Mouse (Mus musculus) heart, embryonic 11.5 days (tissue): ENCODE measurements around the gene Rcan1. TPM values are rescaled to one million over a fixed set of nuclear protein-coding genes. Genes with fewer than 3 reads are reported as not detected.
"Not testable (repeated sequence)": the region's sequence is repeated elsewhere in the genome, so short reads cannot be mapped to it uniquely, and the experiment has no call there.

Experiments
- ATAC-seq: fragments of 200-750 bp; cut with Nextera tagmentation; replicated peaks from 2 replicates; pipeline ENCODE4 v1.8.0; 2017; ENCODE audit warnings: moderate library complexity; ENCODE audit not compliant: insufficient number of reproducible peaks, low FRiP score, low TSS enrichment
- H3K27ac ChIP-seq: fragments of 300-500 bp; sonication (generic); 2 replicates; pipeline ENCODE4 v1.5.1; 2014; ENCODE audit warnings: mild to moderate bottlenecking, low read depth, low read length
- H3K27me3 ChIP-seq: fragments of 300-500 bp; sonication (generic); 2 replicates; pipeline ENCODE4 v1.6.1; 2014; ENCODE audit warnings: mild to moderate bottlenecking, low read length, mixed read lengths; ENCODE audit not compliant: control insufficient read depth, insufficient read depth
- H3K36me3 ChIP-seq: fragments of 300-500 bp; sonication (generic); 2 replicates; pipeline ENCODE4 v1.6.1; 2014; ENCODE audit warnings: mild to moderate bottlenecking, low read length, moderate library complexity, mixed read lengths; ENCODE audit not compliant: control insufficient read depth, insufficient read depth
- H3K4me1 ChIP-seq: fragments of 300-500 bp; sonication (generic); 2 replicates; pipeline ENCODE4 v1.6.1; 2014; ENCODE audit warnings: low read length; ENCODE audit not compliant: control insufficient read depth, insufficient read depth
- H3K4me2 ChIP-seq: fragments of 300-500 bp; sonication (generic); 2 replicates; pipeline ENCODE4 v1.6.1; 2014; ENCODE audit warnings: mild to moderate bottlenecking, moderate library complexity
- H3K4me3 ChIP-seq: fragments of 300-500 bp; sonication (generic); 2 replicates; pipeline ENCODE4 v1.5.1; 2014; ENCODE audit warnings: low read depth, low read length
- H3K9ac ChIP-seq: fragments of 300-500 bp; sonication (generic); 2 replicates; pipeline ENCODE4 v1.6.1; 2014; ENCODE audit warnings: mild to moderate bottlenecking, low read depth, low read length, moderate library complexity
- H3K9me3 ChIP-seq: fragments of 300-500 bp; sonication (generic); replicated peaks from 2 replicates; pipeline ENCODE4 v1.6.1; 2016; ENCODE audit warnings: low read length; ENCODE audit not compliant: control insufficient read depth
- WGBS: fragments of 180-500 bp; shearing (Covaris S2); extraction: QIAGEN DNeasy Blood & Tissue Kit; methylation state at CpG from one replicate; pipeline ENCODE4 v1.1.7; 2014; ENCODE audit not compliant: insufficient replicate concordance; 5-methylcytosine and 5-hydroxymethylcytosine counted together
- polyA plus RNA-seq: library from polyadenylated mRNA; unstranded; fragments of >200 nt; fragmentation: Nextera tagmentation; extraction: Ambion mirVana; gene quantifications from 2 replicates; pipeline ENCODE4 v1.2.1, GENCODE M21; 2014

The Rcan1 gene
- 103 and 150 TPM in 2 replicates for polyA plus RNA-seq

DNA sequence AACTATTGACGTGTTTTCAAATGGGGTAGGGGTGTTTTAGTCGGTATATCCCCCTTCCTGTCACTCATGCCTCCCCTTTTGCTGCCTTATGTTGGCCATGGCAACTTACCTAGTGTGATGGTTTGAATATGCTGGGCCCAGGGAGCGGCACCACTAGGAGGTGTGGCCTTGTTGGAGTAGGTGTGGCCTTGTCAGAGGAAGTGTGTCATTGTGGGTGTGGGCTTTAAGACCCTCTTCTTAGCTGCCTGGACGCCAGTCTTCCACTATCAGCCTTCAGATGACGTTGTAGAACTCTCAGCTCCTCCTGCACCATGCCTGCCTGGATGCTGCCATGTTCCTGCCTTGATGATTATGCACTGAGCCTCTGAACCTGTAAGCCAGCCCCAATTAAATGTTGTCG, at the start of gene Rcan1:
Gene Rcan1 (minus strand): TSS at position 162 of the 400 bp plus-strand sequence.
- 62% methylated on average over 6 of the region's 6 CpGs for WGBS

DNA sequence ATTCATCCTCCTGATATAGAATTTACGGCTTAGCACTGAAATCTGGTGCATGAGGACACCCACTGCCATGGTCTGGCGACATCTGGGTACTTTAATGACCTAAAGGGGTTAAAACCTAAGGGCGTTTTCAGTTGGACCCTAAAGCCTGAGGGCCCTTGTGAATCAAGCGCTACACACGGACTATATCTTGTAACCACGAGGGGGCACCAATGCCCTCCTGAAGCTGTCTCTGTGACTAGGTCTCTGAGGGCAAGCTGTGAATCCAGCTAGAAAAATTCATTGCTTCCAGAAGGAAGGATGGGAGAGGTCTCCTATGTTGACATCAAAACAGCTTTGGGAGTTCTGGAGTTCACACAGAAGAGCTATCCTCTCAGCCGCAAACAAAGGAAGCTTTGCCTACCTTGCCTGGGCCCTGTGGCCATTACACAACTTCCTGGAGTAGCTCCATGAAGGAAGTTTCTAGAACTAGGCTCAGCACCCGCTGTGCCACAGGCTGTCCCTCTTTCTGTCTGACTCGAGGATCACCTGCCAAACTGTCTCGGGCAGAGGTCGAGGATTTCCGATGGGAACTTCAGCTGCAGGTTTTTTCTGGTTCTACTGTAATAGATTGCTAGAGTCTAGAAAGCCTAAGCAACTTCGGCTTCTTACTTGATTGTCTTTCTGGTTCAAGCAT, 49.3 kb upstream of the Rcan1 start:
- Histone ChIP-seq H3K4me1 (no peaks in the 10 kb centered on the region), H3K36me3 (no peaks in the 10 kb centered on the region)

More for the DNA sequence above, at the start of gene Rcan1:
- Histone ChIP-seq H3K36me3 (no peaks in the 10 kb centered on the region), H3K9ac (no peak within 1 kb of the TSS), H3K27me3 (no peaks in the 10 kb centered on the region), H3K4me3 (no peak within 1 kb of the TSS), H3K9me3 (no peaks in the 10 kb centered on the region), H3K4me2 (no peak within 1 kb of the TSS), H3K27ac (no peak within 1 kb of the TSS), H3K4me1 (no peaks in the 10 kb centered on the region; the same call in 1 of the 2 replicates)
- no peak for ATAC-seq

DNA sequence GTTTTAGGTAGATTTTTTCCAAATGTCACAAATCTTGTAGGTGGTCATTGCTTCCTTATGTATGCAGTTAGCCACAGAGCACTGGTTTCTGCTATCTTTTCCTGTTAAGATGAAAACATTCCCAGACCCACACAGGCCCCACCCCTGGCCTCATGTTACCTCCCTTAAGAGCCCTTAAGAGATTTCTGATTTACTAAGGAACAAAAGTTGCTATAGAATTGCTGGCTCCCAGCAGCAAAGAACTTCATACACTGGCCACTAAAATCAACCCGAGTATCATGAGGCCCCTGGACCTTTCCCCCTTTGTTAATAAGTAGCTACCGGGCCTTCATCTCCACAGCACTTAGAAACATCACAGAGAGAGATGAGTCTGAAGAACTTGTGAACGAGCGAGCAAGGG, 48.1 kb upstream of the Rcan1 start:
- no peak overlapping the region for H3K4me2 ChIP-seq

More for the DNA sequence above, 49.3 kb upstream of the Rcan1 start:
- Histone ChIP-seq H3K4me2 (no peak overlapping the region), H3K27me3 (peaks cover 6% of the 10 kb centered on the region; the same call in 1 of the 2 replicates), H3K9me3 (no peaks in the 10 kb centered on the region), H3K9ac (no peak overlapping the region), H3K4me3 (no peak overlapping the region), H3K27ac (no peak overlapping the region)
- ATAC-seq: no peak
- WGBS: 48% methylated on average over 13 of the region's 13 CpGs

DNA sequence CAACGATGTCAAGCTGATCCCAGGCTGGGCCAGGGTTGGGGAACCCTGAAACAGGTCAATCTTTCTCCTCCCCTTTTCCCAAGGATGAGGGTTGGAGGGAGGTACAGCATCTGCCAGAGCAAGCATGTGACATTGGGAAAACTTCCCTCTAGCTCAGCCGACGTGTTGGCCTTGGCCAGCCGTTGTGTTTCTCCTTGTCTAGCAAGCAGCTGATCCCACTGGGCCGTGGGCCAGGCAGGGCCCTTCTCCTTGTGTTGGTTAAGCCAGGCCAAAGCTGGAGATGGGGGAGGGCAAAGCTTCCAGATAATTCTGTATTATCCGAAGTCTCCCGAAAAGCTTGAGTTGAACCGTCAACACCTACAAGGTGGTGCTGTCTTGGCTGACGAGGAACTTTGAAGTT, 45.5 kb upstream of the Rcan1 start:
- H3K9me3 ChIP-seq: no peaks in the 10 kb centered on the region
- H3K4me2 ChIP-seq: no peak overlapping the region
- 64% methylated on average over 9 of the region's 9 CpGs for WGBS
- H3K4me3 ChIP-seq: no peak overlapping the region
- H3K36me3 ChIP-seq: no peaks in the 10 kb centered on the region
- ATAC-seq: no peak
- H3K27me3 ChIP-seq: peaks cover 14% of the 10 kb centered on the region
- no peaks in the 10 kb centered on the region for H3K4me1 ChIP-seq
- H3K9ac ChIP-seq: no peak overlapping the region
- H3K27ac ChIP-seq: no peak overlapping the region

More for the DNA sequence above, 48.1 kb upstream of the Rcan1 start:
- WGBS: 56% methylated on average over 4 of the region's 4 CpGs
- ATAC-seq: no peak
- H3K27me3 ChIP-seq: peaks cover 6% of the 10 kb centered on the region
- no peak overlapping the region for H3K27ac ChIP-seq
- no peaks in the 10 kb centered on the region for H3K4me1 ChIP-seq
- H3K4me3 ChIP-seq: no peak overlapping the region
- H3K36me3 ChIP-seq: no peaks in the 10 kb centered on the region
- no peak overlapping the region for H3K9ac ChIP-seq
- no peaks in the 10 kb centered on the region for H3K9me3 ChIP-seq

DNA sequence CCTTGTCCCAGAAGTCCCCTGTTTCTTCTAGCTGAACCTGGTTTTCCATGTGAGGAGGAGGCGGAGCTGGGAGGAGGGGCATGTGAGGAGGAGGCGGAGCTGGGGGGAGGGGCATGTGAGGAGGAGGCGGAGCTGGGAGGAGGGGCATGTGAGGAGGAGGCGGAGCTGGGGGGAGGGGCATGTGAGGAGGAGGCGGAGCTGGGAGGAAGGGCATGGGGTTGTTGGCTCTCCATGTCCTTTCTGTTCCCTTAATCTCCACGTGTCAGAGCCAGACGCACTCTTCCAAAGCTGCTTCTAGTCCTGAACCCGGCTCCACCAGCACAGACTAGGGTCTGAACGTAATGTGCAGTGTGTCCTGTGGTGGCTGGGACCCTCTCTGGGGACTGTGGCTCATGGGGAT, 44.2 kb upstream of the Rcan1 start:
- not testable (repeated sequence) for H3K27ac ChIP-seq, H3K36me3 ChIP-seq, ATAC-seq, H3K27me3 ChIP-seq, H3K4me1 ChIP-seq, H3K4me2 ChIP-seq, H3K9me3 ChIP-seq, H3K4me3 ChIP-seq, H3K9ac ChIP-seq
- 67% methylated on average over 9 of the region's 9 CpGs for WGBS

DNA sequence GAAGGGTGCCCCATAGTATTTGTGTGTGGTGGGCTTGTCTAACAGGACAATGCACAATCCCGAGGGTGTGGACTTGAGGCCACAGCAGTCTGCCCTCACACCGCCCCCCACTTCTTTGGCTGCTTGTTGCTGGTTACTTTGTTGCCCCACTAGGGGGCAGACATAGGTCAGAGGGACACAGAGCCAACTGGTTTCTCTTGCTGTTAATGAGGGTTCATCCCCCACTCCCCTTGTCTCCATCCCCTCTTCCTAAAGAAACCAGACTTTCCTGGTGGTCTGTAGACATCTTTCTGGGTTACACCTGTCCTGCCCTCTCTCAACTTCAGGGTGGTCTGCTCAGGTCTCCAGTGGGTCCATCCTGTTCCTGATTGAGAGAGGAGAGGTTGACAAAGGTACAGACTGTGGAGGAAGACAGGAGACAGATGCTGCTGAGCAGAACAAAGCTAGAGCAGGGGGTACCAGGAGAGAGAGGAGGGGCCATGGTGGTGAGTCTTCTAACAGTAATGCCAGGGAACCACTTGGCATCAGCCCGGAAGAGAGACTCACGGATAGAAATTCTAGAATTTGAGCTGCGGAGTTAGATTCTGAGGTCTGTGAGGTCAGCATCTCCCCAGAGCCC, 41.2 kb upstream of the Rcan1 start:
- no peak for ATAC-seq
- 55% methylated on average over 5 of the region's 5 CpGs for WGBS
- no peaks in the 10 kb centered on the region for H3K36me3 ChIP-seq

DNA sequence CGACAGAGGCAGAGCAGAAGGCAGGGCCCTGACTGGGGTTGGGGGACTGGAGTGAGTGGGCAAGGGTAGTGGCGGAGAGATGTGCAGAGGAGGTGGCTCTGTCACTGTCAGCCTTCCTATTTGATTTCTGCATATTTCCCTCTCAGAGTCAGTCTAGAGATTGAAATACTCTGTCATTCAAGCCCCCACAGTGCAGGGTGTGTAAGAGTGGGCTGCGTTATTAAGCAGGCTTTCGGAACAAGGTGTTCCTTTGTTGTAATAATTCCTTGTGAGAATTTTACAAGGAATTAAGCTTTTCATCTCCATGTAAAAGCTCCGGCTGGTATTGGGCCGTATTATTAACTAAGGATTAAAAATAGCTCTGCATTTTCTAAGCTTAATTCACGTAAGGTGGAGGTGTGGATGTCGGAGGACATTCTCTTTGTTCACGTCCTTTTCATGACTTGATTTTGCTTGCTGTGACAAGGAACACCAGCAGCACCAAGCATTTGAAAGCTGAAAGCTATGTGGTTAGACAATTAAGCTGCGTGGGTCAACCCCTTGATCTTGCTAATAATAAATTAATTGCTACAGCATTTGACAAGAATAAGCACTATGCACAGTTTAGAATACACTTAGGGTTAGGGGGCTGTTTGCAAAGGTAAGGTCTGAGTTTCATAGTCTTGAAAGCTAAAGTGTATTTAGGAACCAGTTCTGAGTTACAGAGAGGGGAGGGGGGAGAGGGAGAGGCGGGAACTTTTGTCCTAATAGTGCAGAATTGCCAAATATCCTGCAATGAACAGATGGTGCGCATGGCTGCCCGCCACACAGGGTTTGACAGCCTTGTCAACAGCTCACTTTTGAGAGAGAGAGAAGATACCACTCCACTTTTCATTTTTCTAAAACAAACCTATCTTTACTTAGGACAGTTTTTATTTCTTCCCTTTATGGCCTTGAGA, 40.4 kb upstream of the Rcan1 start:
- Histone ChIP-seq H3K9ac (no peak overlapping the region), H3K4me2 (no peak overlapping the region), H3K4me3 (no peak overlapping the region), H3K9me3 (no peaks in the 10 kb centered on the region), H3K27ac (no peak overlapping the region), H3K27me3 (peaks cover 9% of the 10 kb centered on the region), H3K36me3 (no peaks in the 10 kb centered on the region), H3K4me1 (no peaks in the 10 kb centered on the region)
- 72% methylated on average over 13 of the region's 13 CpGs for WGBS
- ATAC-seq: no peak

More for the DNA sequence above, 41.2 kb upstream of the Rcan1 start:
- Histone ChIP-seq H3K4me1 (no peaks in the 10 kb centered on the region), H3K9ac (no peak overlapping the region), H3K27ac (no peak overlapping the region), H3K9me3 (no peaks in the 10 kb centered on the region), H3K4me3 (no peak overlapping the region), H3K27me3 (peaks cover 9% of the 10 kb centered on the region), H3K4me2 (no peak overlapping the region)

DNA sequence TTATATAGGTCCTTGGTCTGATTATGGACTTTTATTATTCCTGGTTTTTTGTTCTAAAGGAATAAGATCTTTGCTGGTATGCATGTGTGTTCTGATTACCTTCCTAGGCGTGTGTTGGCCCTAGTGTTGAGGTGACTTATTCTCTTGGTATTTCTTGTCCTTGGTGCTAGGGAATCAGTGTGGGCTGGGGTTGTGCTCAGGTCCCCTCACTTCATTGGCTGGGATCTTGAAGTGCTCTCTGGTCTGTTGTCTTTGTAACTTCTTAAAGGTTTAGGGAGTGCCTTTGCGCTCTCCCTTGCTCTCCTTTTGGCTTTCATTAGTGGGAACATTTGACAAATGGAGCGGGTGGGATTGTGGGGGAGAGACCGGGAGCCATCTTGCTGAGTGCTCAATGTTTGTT, 36.9 kb upstream of the Rcan1 start:
- 82% methylated on average over 4 of the region's 4 CpGs for WGBS
- no peak for ATAC-seq
- H3K4me2 ChIP-seq: no peak overlapping the region
- no peaks in the 10 kb centered on the region for H3K36me3 ChIP-seq
- H3K27ac ChIP-seq: no peak overlapping the region
- no peaks in the 10 kb centered on the region for H3K9me3 ChIP-seq
- no peak overlapping the region for H3K9ac ChIP-seq
- no peaks in the 10 kb centered on the region for H3K4me1 ChIP-seq
- H3K4me3 ChIP-seq: no peak overlapping the region
- peaks cover 6% of the 10 kb centered on the region; the same call in 1 of the 2 replicates for H3K27me3 ChIP-seq
